Mouse (Mus musculus) MEL (cell line): ENCODE data around the gene 1700001C19Rik. TPM values are rescaled to one million over a fixed set of nuclear protein-coding genes. Genes with fewer than 3 reads are reported as not detected.

Experiments used
- DNase-seq: peaks from one replicate; pipeline ENCODE4 v3.0.0; 2011; ENCODE audit warnings: low read depth, low spot score
- H3K27ac ChIP-seq: 2 replicates; pipeline ENCODE4 v1.5.1; 2012; ENCODE audit warnings: low read depth, mild to moderate bottlenecking, control low read depth, low read length, moderate library complexity; ENCODE audit not compliant: control insufficient read depth
- H3K27me3 ChIP-seq, 2 experiments: fragments of 150-350 bp in 1 of 2; sonication (generic) in 1 of 2; 2 replicates each; pipeline ENCODE4 v1.6.1; 2012; ENCODE audit warnings: low read length in 2 of 2, mild to moderate bottlenecking in 2 of 2, improper control_type of control experiment in 1 of 2, moderate library complexity in 1 of 2; ENCODE audit not compliant: insufficient read depth in 2 of 2, control insufficient read depth in 1 of 2
- H3K36me3 ChIP-seq, 2 experiments: 2 replicates each; pipeline ENCODE4 v1.6.1; 2012 to 2014; ENCODE audit warnings: low read length in 2 of 2, improper control_type of control experiment in 1 of 2, inconsistent platforms in 1 of 2, mild to moderate bottlenecking in 1 of 2; ENCODE audit not compliant: insufficient read depth in 2 of 2, control insufficient read depth in 1 of 2
- H3K4me1 ChIP-seq, 2 experiments: fragments of 150-350 bp in 1 of 2; sonication (generic) in 1 of 2; 2 replicates each; pipeline ENCODE4 v1.6.1; 2012; ENCODE audit warnings: low read length in 2 of 2, improper control_type of control experiment in 1 of 2, mild to moderate bottlenecking in 1 of 2; ENCODE audit not compliant: insufficient read depth in 2 of 2, control insufficient read depth in 1 of 2
- H3K4me3 ChIP-seq, 2 experiments: fragments of 150-350 bp in 1 of 2; sonication (generic) in 1 of 2; 2 replicates each; pipeline ENCODE4 v1.5.1; 2012; ENCODE audit warnings: low read depth in 2 of 2, low read length in 2 of 2, mild to moderate bottlenecking in 2 of 2, moderate library complexity in 2 of 2, control low read depth in 1 of 2, improper control_type of control experiment in 1 of 2; ENCODE audit not compliant: control insufficient read depth in 1 of 2, insufficient read depth in 1 of 2
- H3K79me2 ChIP-seq: 2 replicates; pipeline ENCODE4 v1.6.1; 2012; ENCODE audit warnings: mild to moderate bottlenecking, low read length, moderate library complexity; ENCODE audit not compliant: control insufficient read depth, poor library complexity, insufficient read depth
- H3K9ac ChIP-seq: 2 replicates; pipeline ENCODE4 v1.6.1; 2012; ENCODE audit warnings: low read depth, mild to moderate bottlenecking, control low read depth, low read length, moderate library complexity; ENCODE audit not compliant: control insufficient read depth, poor library complexity, severe bottlenecking
- H3K9me3 ChIP-seq: fragments of 150-350 bp; sonication (generic); replicated peaks from 2 replicates; pipeline ENCODE4 v1.6.1; 2012; ENCODE audit warnings: mild to moderate bottlenecking, low read length, improper control_type of control experiment, moderate library complexity; ENCODE audit not compliant: insufficient read depth
- E2F4 ChIP-seq: IDR thresholded peaks from 2 replicates; pipeline ENCODE4 v1.6.1; 2011; ENCODE audit warnings: low read depth, low read length, improper control_type of control experiment, borderline replicate concordance
- EP300 ChIP-seq, 2 experiments: IDR thresholded peaks; 2 replicates each; pipeline ENCODE4 v1.6.1; 2011; ENCODE audit warnings: improper control_type of control experiment in 2 of 2, low read length in 2 of 2, low read depth in 1 of 2, mild to moderate bottlenecking in 1 of 2
- GATA1 ChIP-seq: IDR thresholded peaks from 2 replicates; pipeline ENCODE4 v1.6.1; 2011; ENCODE audit warnings: low read depth, low read length, improper control_type of control experiment
- HCFC1 ChIP-seq: IDR thresholded peaks from 2 replicates; pipeline ENCODE4 v1.6.1; 2012; ENCODE audit warnings: low read depth, mild to moderate bottlenecking, inconsistent platforms, low read length, improper control_type of control experiment, moderate library complexity
- MXI1 ChIP-seq: IDR thresholded peaks from 2 replicates; pipeline ENCODE4 v1.6.1; 2011; ENCODE audit warnings: mild to moderate bottlenecking, low read depth, low read length, improper control_type of control experiment
- NELFE ChIP-seq: IDR thresholded peaks from 2 replicates; pipeline ENCODE4 v1.6.1; 2011; ENCODE audit warnings: low read depth, low read length, improper control_type of control experiment
- RCOR1 ChIP-seq: IDR thresholded peaks from 2 replicates; pipeline ENCODE4 v1.6.1; 2012; ENCODE audit warnings: low read depth, mild to moderate bottlenecking, inconsistent platforms, low read length, improper control_type of control experiment
- USF2 ChIP-seq, 2 experiments: IDR thresholded peaks; 2 replicates each; pipeline ENCODE4 v1.6.1; 2011 to 2012; ENCODE audit warnings: improper control_type of control experiment in 2 of 2, low read length in 2 of 2, borderline replicate concordance in 1 of 2, inconsistent platforms in 1 of 2, low read depth in 1 of 2, mild to moderate bottlenecking in 1 of 2; ENCODE audit not compliant: insufficient read depth in 1 of 2
- ZMIZ1 ChIP-seq: IDR thresholded peaks from 2 replicates; pipeline ENCODE4 v1.6.1; 2012; ENCODE audit warnings: low read depth, mild to moderate bottlenecking, inconsistent platforms, low read length, improper control_type of control experiment, moderate library complexity
- polyA plus RNA-seq, 2 experiments: library from polyadenylated mRNA; stranded (reverse) in 1 of 2; unstranded in 1 of 2; fragments of >175 nt in 1 of 2; fragments of >200 nt in 1 of 2; gene quantifications; 2 replicates each; pipeline versions ENCODE4 v1.2.1 to v1.2.4; 2012; ENCODE audit warnings: low replicate concordance in 2 of 2, low read depth in 1 of 2; ENCODE audit not compliant: insufficient read length in 2 of 2, insufficient read depth in 1 of 2, missing spikeins in 1 of 2
- total RNA-seq: library from RNA; depleted of rRNA; stranded (reverse); fragments of 300-350 nt; gene quantifications from 2 replicates; pipeline ENCODE4 v1.2.3, GENCODE M21; 2012

1700001C19Rik gene
- total and polyA plus RNA-seq, 3 experiments: not detected

DNA sequence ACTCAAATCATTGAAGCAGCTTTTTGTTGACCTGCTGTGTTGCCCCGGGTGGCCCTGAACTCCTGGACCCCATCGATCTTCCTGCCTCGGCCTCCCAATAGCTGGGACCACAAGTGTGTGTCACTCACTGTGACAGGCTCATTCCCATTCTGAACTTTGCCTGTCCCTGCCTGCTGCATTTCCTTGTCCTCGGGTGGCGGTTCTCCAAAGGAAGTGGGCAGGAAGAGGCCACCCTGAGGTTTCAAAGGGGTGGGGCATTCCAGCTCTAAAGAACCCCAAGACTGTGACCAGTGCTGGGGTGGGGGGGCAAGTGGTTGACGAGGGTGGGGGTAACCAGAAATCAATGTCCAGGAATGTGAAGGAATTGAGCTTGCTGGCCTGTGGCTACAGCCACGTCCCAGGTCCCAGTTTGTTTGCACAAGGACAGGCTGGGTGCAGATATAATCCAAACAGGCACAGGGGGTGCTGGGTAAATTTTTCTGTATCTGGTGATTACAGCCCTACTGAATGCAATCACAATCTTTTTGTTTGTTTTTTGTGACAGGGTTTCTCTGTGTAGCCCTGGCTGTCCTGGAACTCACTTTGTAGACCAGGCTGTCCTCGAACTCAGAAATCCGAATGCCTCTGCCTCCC lies 2.3 kb upstream of the 1700001C19Rik start:
- H3K36me3 ChIP-seq: no peaks in the 10 kb centered on the region
- no peaks in the 10 kb centered on the region for H3K4me1 ChIP-seq
- no peaks in the 10 kb centered on the region for H3K79me2 ChIP-seq
- TF ChIP-seq USF2 (IDR thresholded peaks at IDR 0.05; ENCODE audit: borderline replicate concordance in 1 of 2, insufficient read depth in 1 of 2, low read depth in 1 of 2, low read length in 2 of 2): no peak
- no peak for TF ChIP-seq HCFC1
- H3K9ac ChIP-seq: no peak overlapping the region
- no peaks in the 10 kb centered on the region; a peak in 1 of 4 replicates for H3K27me3 ChIP-seq
- DNase-seq: no peak
- no peak overlapping the region for H3K4me3 ChIP-seq
- H3K9me3 ChIP-seq: no peaks in the 10 kb centered on the region
- no peak overlapping the region for H3K27ac ChIP-seq

DNA sequence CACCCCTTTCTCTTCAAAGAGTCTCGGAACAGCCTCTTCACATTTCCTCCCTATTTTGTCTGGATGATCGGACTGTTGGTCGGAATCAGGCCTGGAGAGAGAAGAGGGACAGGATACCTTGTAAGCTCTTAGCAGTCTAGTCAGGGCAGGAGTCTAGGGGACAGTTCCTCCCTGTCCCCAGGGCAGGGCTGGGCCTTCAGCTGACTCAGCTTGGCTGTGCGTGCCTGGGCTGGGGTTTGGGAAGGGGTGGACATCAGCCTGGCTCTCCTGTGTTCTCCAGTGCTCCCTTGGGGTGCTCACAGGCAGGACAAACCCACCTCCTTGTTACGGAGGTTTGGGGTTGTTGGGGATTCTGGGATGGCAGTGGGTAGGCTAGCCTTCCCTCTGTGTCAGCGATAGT lies 1.4 kb upstream of the 1700001C19Rik start:
- H3K9ac ChIP-seq: no peak overlapping the region
- H3K79me2 ChIP-seq: no peaks in the 10 kb centered on the region
- H3K27me3 ChIP-seq: no peaks in the 10 kb centered on the region; a peak in 1 of 4 replicates
- TF ChIP-seq RCOR1 (no peak), MXI1 (no peak), ZMIZ1 (no peak), GATA1 (no peak)
- no peak overlapping the region for H3K27ac ChIP-seq
- H3K4me3 ChIP-seq: no peak overlapping the region
- H3K36me3 ChIP-seq: no peaks in the 10 kb centered on the region
- DNase-seq: no peak
- no peaks in the 10 kb centered on the region for H3K4me1 ChIP-seq
- no peaks in the 10 kb centered on the region for H3K9me3 ChIP-seq

DNA sequence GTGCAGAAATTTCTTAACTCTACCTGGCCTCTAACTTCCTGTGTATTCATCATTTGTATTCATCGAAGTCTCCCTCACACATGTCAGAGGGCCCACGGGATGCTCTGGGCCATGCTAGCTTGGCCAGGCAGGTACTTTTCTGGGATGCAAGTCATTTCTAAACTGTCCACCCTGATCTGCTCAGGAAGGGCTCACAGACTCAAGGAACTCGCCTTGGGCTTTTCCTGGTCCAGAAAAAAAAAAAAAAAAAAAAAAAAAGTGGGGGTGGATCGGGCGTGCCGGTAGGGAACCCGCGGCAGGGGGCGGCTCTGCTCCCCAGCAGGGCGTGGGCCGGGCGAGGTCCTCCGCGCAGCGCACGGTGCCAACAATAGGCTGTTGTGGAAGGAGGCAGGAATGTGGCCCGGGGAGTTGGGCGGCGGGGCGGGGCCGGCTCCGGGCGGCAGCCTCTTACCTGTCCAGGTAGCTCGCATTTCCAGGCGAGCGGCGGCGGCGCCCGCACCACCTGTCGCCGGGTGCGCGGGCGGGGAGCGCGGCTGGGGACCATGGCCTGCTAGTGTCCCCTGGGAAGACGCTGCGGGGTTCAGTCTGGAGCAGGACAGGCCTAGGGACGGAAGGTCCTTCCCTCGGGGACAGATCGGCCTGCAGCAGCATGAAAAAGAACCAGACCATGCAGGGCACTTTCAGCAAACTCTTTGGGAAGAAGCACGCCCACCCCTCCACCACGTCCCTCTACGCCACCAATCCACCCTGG lies 845 bp downstream of the 1700001C19Rik start, which contains the start of gene AI661453:
Gene AI661453 (plus strand): TSS at position 460 of the 751 bp plus-strand sequence.
- no peak for DNase-seq
- H3K9ac ChIP-seq: no peak within 1 kb of the TSS
- no peaks in the 10 kb centered on the region for H3K36me3 ChIP-seq
- TF ChIP-seq HCFC1: no peak
- TF ChIP-seq E2F4: no peak
- no peak for TF ChIP-seq NELFE
- TF ChIP-seq EP300 (IDR thresholded peaks at IDR 0.05; ENCODE audit: low read depth in 1 of 2, low read length in 2 of 2): no peak
- H3K9me3 ChIP-seq: no peaks in the 10 kb centered on the region
- no peak within 1 kb of the TSS for H3K27ac ChIP-seq
- H3K79me2 ChIP-seq: no peaks in the 10 kb centered on the region
- no peaks in the 10 kb centered on the region for H3K4me1 ChIP-seq
- H3K27me3 ChIP-seq: no peaks in the 10 kb centered on the region; a peak in 1 of 4 replicates
- no peak within 1 kb of the TSS for H3K4me3 ChIP-seq
